ENCODE assay signal across 8 mouse cellular contexts in the genomic region with DNA sequence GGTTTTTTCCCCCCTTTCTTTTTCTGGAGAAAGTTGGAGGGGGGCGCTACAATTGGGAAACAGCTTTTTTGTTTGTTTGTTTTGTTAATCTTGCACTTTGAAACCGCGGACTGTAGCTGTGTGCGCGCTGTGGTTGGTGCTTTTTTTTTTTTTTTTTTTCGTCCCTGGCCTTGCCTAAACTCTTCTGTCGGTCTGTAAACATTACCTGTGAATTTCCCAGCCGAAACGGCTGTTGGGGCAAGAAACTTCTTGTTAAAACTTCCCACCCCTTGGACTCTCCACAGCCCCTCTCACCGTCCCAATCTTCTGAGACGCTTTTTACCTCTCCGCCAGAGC. TPM values are rescaled to one million over a fixed set of nuclear protein-coding genes. Genes with fewer than 3 reads are reported as not detected.
DNase-seq lines count a peak whose midpoint lies in the region; ATAC-seq and TF ChIP-seq lines count a peak whose summit lies in the region.

No protein-coding gene starts in this region.

- no peak for DNase-seq in heart, embryonic 10.5 days (ENCODE audit: low spot score)
- no peak for DNase-seq in heart, postnatal 4 days
- peak; percentile 54 for DNase-seq in CD4-positive helper T cell, adult 2 months (ENCODE audit: low read depth, low spot score)
- DNase-seq in liver, postnatal 0 days, result no peak
- no peak for DNase-seq in ovary, adult 18-20 months (ENCODE audit: low spot score)
- no peak for DNase-seq in cerebellum, postnatal 14 days
- DNase-seq in thymus, postnatal 0 days (ENCODE audit: low spot score), result no peak

- no peak for TF ChIP-seq CTCF in liver, postnatal 0 days (IDR thresholded peaks at IDR 0.05; ENCODE audit: low read depth)

- H3K4me3 ChIP-seq in heart, embryonic 10.5 days, result peak overlapping the region; percentile 66
- H3K4me3 ChIP-seq in forebrain, embryonic 16.5 days (replicated peaks; ENCODE audit: low read length), result peak overlapping the region; percentile 50
- H3K4me3 ChIP-seq in liver, postnatal 0 days (ENCODE audit: low read depth, low read length), result peak overlapping the region; percentile 78

- peaks cover 56% of the 10 kb centered on the region for H3K4me1 ChIP-seq in heart, embryonic 10.5 days
- peaks cover 26% of the 10 kb centered on the region for H3K4me1 ChIP-seq in forebrain, embryonic 16.5 days (replicated peaks; ENCODE audit: control insufficient read depth, insufficient read depth, low read length)
- peaks cover 20% of the 10 kb centered on the region for H3K4me1 ChIP-seq in liver, postnatal 0 days (ENCODE audit: insufficient read depth)

- H3K4me2 ChIP-seq in forebrain, embryonic 16.5 days (ENCODE audit: low read length), result peak overlapping the region; percentile 84
- peak overlapping the region; percentile 87 for H3K4me2 ChIP-seq in liver, postnatal 0 days (ENCODE audit: low read depth, low read length)

- peak overlapping the region; percentile 45 for H3K9ac ChIP-seq in forebrain, embryonic 16.5 days (replicated peaks; ENCODE audit: low read depth, low read length)
- H3K9ac ChIP-seq in liver, postnatal 0 days (replicated peaks), result peak overlapping the region; percentile 84

- H3K36me3 ChIP-seq in heart, embryonic 10.5 days, result no peaks in the 10 kb centered on the region
- H3K36me3 ChIP-seq in forebrain, embryonic 16.5 days (ENCODE audit: control insufficient read depth, insufficient read depth), result no peaks in the 10 kb centered on the region
- H3K36me3 ChIP-seq in liver, postnatal 0 days (replicated peaks; ENCODE audit: insufficient read depth, low read length), result no peaks in the 10 kb centered on the region

- H3K27ac ChIP-seq in heart, embryonic 10.5 days, result peak overlapping the region; percentile 73; the same call in 1 of the 2 replicates
- H3K27ac ChIP-seq in forebrain, embryonic 16.5 days (ENCODE audit: low read length), result no peak overlapping the region
- H3K27ac ChIP-seq in liver, postnatal 0 days (ENCODE audit: low read depth), result peak overlapping the region; percentile 93

- H3K9me3 ChIP-seq in heart, embryonic 10.5 days, result no peaks in the 10 kb centered on the region
- no peaks in the 10 kb centered on the region for H3K9me3 ChIP-seq in forebrain, embryonic 16.5 days (ENCODE audit: control insufficient read depth, low read length)
- no peaks in the 10 kb centered on the region for H3K9me3 ChIP-seq in liver, postnatal 0 days (ENCODE audit: low read length)

- WGBS in heart, embryonic 10.5 days, result 0% methylated on average over 12 of the region's 12 CpGs
- under 1% methylated on average over 12 of the region's 12 CpGs for WGBS in forebrain, embryonic 16.5 days
- 0% methylated on average over 12 of the region's 12 CpGs for WGBS in liver, postnatal 0 days (ENCODE audit: insufficient replicate concordance)

- TF ChIP-seq EP300 in liver, postnatal 0 days (IDR thresholded peaks at IDR 0.05; ENCODE audit: low read depth), result no peak; the same call in 1 of the 2 replicates

- ATAC-seq in forebrain, embryonic 16.5 days, result no peak
- peak; percentile 28 for ATAC-seq in liver, postnatal 0 days

- peaks cover 51% of the 10 kb centered on the region; the same call in 1 of the 2 replicates for H3K27me3 ChIP-seq in heart, embryonic 10.5 days (ENCODE audit: insufficient read depth, poor library complexity, severe bottlenecking)
- H3K27me3 ChIP-seq in forebrain, embryonic 16.5 days (replicated peaks; ENCODE audit: control insufficient read depth, insufficient read depth, low read length), result peaks cover 18% of the 10 kb centered on the region
- H3K27me3 ChIP-seq in liver, postnatal 0 days (ENCODE audit: insufficient read depth, low read length), result no peaks in the 10 kb centered on the region

RNA-seq across cellular contexts. Expression of gene Dhrs3, which starts 0.3 kb away (rescaled TPM):
- 7.0 and 21.2 TPM in 2 replicates for polyA plus RNA-seq in heart, embryonic 10.5 days (2016; fragmentation: Nextera tagmentation; extraction: Ambion mirVana)
- total RNA-seq in heart, postnatal 4 days (2021), result 10 to 100 TPM; 40.6 to 50.7 TPM
- 16.3 and 28.1 TPM in 2 replicates for polyA plus RNA-seq in forebrain, embryonic 16.5 days (2015; fragmentation: Nextera tagmentation; extraction: Ambion mirVana)
- 49.8 and 52.8 TPM in 2 replicates for polyA plus RNA-seq in liver, postnatal 0 days (2015; fragmentation: Nextera tagmentation; extraction: Ambion mirVana)
- polyA plus RNA-seq in thymus, postnatal 0 days (2015; fragmentation: Nextera tagmentation; extraction: Ambion mirVana), result 129 and 131 TPM in 2 replicates
